Mouse (Mus musculus): ENCODE measurements at regions not wholly inside any gene's neighbourhood (a gene's known extent, or its start where the extent isn't known, plus 50 kb on each side); places are given as distances from the start of the nearest gene placed in this dataset.

GRCm38 (mm10) chr17:85804631-85805030 lies 116.6 kb upstream of the Six2 start:
- TF ChIP-seq POLR2A (IDR thresholded peaks at IDR 0.05; ENCODE audit: borderline replicate concordance, low read depth, low read length) = no peak
- no peak for TF ChIP-seq CTCF (IDR thresholded peaks at IDR 0.05; ENCODE audit: low read depth, low read length)
